Mouse (Mus musculus) neural tube, embryonic 15.5 days (tissue): ENCODE data around the gene Gm14393. TPM values are rescaled to one million over a fixed set of nuclear protein-coding genes. Genes with fewer than 3 reads are reported as not detected.
"Not testable (repeated sequence)": the region's sequence is repeated elsewhere in the genome, so short reads cannot be mapped to it uniquely, and the experiment has no call there.

ENCODE experiments used
- ATAC-seq: fragments of 200-750 bp; cut with Nextera tagmentation; 2 replicates; pipeline ENCODE4 v1.8.0; 2017; ENCODE audit warnings: mild to moderate bottlenecking, moderate TSS enrichment, moderate library complexity; ENCODE audit not compliant: low FRiP score
- H3K27ac ChIP-seq: fragments of 300-500 bp; sonication (generic); replicated peaks from 2 replicates; pipeline ENCODE4 v1.5.1; 2015; ENCODE audit warnings: mild to moderate bottlenecking, inconsistent platforms
- H3K27me3 ChIP-seq: fragments of 300-500 bp; sonication (generic); replicated peaks from 2 replicates; pipeline ENCODE4 v1.6.1; 2015; ENCODE audit warnings: inconsistent platforms
- H3K36me3 ChIP-seq: fragments of 300-500 bp; sonication (generic); 2 replicates; pipeline ENCODE4 v1.6.1; 2015; ENCODE audit warnings: inconsistent platforms
- H3K4me1 ChIP-seq: fragments of 300-500 bp; sonication (generic); 2 replicates; pipeline ENCODE4 v1.6.1; 2015; ENCODE audit warnings: inconsistent platforms
- H3K4me2 ChIP-seq: fragments of 300-500 bp; sonication (generic); 2 replicates; pipeline ENCODE4 v1.6.1; 2015; ENCODE audit warnings: inconsistent platforms, mild to moderate bottlenecking, moderate library complexity
- H3K4me3 ChIP-seq: fragments of 300-500 bp; sonication (generic); replicated peaks from 2 replicates; pipeline ENCODE4 v1.5.1; 2015; ENCODE audit warnings: mild to moderate bottlenecking, inconsistent platforms
- H3K9ac ChIP-seq: fragments of 300-500 bp; sonication (generic); replicated peaks from 2 replicates; pipeline ENCODE4 v1.6.1; 2015; ENCODE audit warnings: mild to moderate bottlenecking, inconsistent platforms
- H3K9me3 ChIP-seq: fragments of 300-500 bp; sonication (generic); replicated peaks from 2 replicates; pipeline ENCODE4 v1.6.1; 2016; ENCODE audit warnings: inconsistent platforms
- WGBS: fragments of 180-500 bp; shearing (Covaris S2); methylation state at CpG from one replicate; pipeline ENCODE4 v1.1.7; 2015; ENCODE audit warnings: mixed read lengths; 5-methylcytosine and 5-hydroxymethylcytosine counted together
- polyA plus RNA-seq: library from polyadenylated mRNA; unstranded; fragments of >200 nt; fragmentation: Nextera tagmentation; extraction: Ambion mirVana; gene quantifications from 2 replicates; pipeline ENCODE4 v1.2.1, GENCODE M21; 2015

Gm14393 gene
- 0.37 and 0.45 TPM in 2 replicates for polyA plus RNA-seq

DNA sequence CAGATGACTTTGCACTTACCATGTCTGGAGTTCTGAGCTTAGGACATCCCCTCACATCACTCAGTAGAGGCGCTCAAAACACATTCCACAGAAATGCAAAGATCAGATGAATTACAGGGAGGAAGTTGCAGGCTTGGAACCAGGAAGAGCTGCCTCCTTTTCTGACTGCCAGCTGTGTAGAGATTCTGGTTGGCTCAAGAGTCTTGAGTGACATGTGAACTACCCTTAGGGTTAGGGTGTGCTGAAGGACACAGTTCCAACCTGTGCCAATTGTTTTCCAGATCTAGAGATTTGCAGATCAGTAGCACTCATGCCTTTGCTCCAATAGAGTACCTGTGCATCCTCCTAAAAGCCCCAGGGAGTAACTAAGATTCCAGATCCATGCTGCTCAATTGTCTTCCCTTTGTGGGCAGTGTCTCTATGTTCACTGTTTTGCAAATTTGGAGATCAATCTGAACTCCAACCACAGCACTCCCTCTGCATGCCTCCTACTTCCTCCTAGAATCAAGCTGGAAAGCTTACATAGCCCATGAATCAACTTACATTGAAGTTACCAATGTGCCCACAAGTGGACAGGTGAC lies at the start of gene Gm14393:
Gm14393 (minus strand) TSS at position 101 of the 581 bp plus-strand sequence.
- H3K27me3 ChIP-seq, H3K9me3 ChIP-seq, ATAC-seq, H3K9ac ChIP-seq, H3K4me1 ChIP-seq, H3K36me3 ChIP-seq, H3K4me3 ChIP-seq, H3K27ac ChIP-seq, H3K4me2 ChIP-seq: not testable (repeated sequence)
- WGBS = 81% methylated on average over 1 of the region's 1 CpGs

DNA sequence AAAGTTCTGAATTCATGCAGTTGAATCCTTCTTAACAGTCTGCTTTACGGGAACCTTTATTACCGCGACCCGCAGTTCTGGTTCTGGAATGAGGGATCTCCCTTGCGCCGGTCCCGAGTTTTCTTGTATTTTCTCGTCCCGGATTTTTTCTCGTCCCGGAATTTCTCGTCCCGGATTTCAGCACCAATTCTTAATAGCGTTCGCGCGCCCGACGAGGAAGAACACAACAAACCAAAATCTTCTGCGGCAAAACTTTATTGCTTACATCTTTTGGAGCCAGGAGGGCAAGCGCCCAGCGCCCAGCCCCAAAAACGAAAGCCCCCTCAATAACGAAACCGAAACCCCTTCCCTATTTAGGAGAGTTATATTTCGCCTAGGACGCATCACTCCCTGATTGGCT lies 23.3 kb downstream of the Gm14393 start:
- not testable (repeated sequence) for H3K36me3 ChIP-seq, H3K27ac ChIP-seq, H3K9ac ChIP-seq, H3K4me2 ChIP-seq, H3K27me3 ChIP-seq, H3K9me3 ChIP-seq, H3K4me3 ChIP-seq, ATAC-seq, H3K4me1 ChIP-seq
- WGBS = 98% methylated on average over 27 of the region's 27 CpGs

Other genes starting within 250 kb of the Gm14393 start
- 0.23 TPM in 1 of 2 replicates, not detected in the other for gene Gm14444, start 57.5 kb downstream of the Gm14393 start, polyA plus RNA-seq
- 4.3 and 6.4 TPM in 2 replicates for gene Gm14399, start 74.2 kb upstream of the Gm14393 start, polyA plus RNA-seq
- 1.2 and 1.4 TPM in 2 replicates for gene Gm14443, start 108.1 kb upstream of the Gm14393 start, polyA plus RNA-seq
- 5.0 and 6.0 TPM in 2 replicates for gene Gm14391, start 139.1 kb upstream of the Gm14393 start, polyA plus RNA-seq
- 0.05 and 3.2 TPM in 2 replicates for gene Gm14440, start 207.3 kb upstream of the Gm14393 start, polyA plus RNA-seq